Mouse (Mus musculus) bone marrow, adult 2 months (tissue): ENCODE results near the gene Ppp4r4.

Experiments
- CTCF ChIP-seq: fragments of 200-500 bp; IDR thresholded peaks from 2 replicates; pipeline ENCODE4 v1.5.1; 2011; ENCODE audit warnings: low read length, control low read depth; ENCODE audit not compliant: control insufficient read depth, insufficient read depth
- POLR2A ChIP-seq: fragments of 200-500 bp; IDR thresholded peaks from 2 replicates; pipeline ENCODE4 v1.6.1; 2011; ENCODE audit warnings: low read depth, mild to moderate bottlenecking, control low read depth, low read length, borderline replicate concordance; ENCODE audit not compliant: control insufficient read depth

- TF ChIP-seq CTCF, result no peak
- no peak for TF ChIP-seq POLR2A
Measured at GRCm38 (mm10) chr12:103553497-103553896, 21.4 kb downstream of the Ppp4r4 start.
